Mouse (Mus musculus): ENCODE measurements around the gene Mettl24.

GRCm38 (mm10) chr10:40751157-40751556, 68.1 kb downstream of the Mettl24 start:
- TF ChIP-seq CTCF (IDR thresholded peaks at IDR 0.05; ENCODE audit: low read depth) (no peak), EP300 (IDR thresholded peaks at IDR 0.05; ENCODE audit: low read depth) (no peak)

Measured in heart, postnatal 0 days (tissue).